Mouse (Mus musculus) CH12.LX (cell line): ENCODE measurements at regions not wholly inside any gene's neighbourhood (a gene's known extent, or its start where the extent isn't known, plus 50 kb on each side); places are given as distances from the start of the nearest gene placed in this dataset.

Experiments
- DNase-seq: peaks from one replicate; pipeline ENCODE4 v3.0.0-alpha.2; 2013; ENCODE audit errors: extremely low read depth
- H3K27ac ChIP-seq: 2 replicates; pipeline ENCODE4 v1.5.1; 2012; ENCODE audit warnings: low read depth, mild to moderate bottlenecking, control low read depth, moderate library complexity; ENCODE audit not compliant: insufficient read depth
- H3K27me3 ChIP-seq: replicated peaks from 2 replicates; pipeline ENCODE3; 2012; ENCODE audit warnings: inconsistent platforms
- H3K36me3 ChIP-seq, 2 experiments: replicated peaks in 1 of 2; 2 replicates each; pipeline versions ENCODE3 to v1.6.1; 2012; ENCODE audit warnings: inconsistent platforms in 1 of 2, low read length in 1 of 2, mild to moderate bottlenecking in 1 of 2, mixed read lengths in 1 of 2, moderate library complexity in 1 of 2; ENCODE audit not compliant: control insufficient read depth in 1 of 2, insufficient read depth in 1 of 2
- H3K4me1 ChIP-seq, 2 experiments: 2 replicates each; pipeline ENCODE4 v1.6.1; 2012; ENCODE audit warnings: inconsistent platforms in 1 of 2, moderate library complexity in 1 of 2; ENCODE audit not compliant: insufficient read depth in 2 of 2, control insufficient read depth in 1 of 2
- H3K4me2 ChIP-seq: 2 replicates; pipeline ENCODE4 v1.6.1; 2012; ENCODE audit warnings: low read depth, mild to moderate bottlenecking, control low read depth; ENCODE audit not compliant: poor library complexity, insufficient read depth, severe bottlenecking
- H3K4me3 ChIP-seq, 3 experiments: fragments of 150-350 bp in 1 of 3; sonication (generic) in 1 of 3; replicated peaks in 1 of 3; 2 replicates each; pipeline versions ENCODE3 to v1.5.1; 2011 to 2012; ENCODE audit warnings: low read depth in 2 of 3, low read length in 2 of 3, mild to moderate bottlenecking in 2 of 3, moderate library complexity in 2 of 3, control low read depth in 1 of 3, improper control_type of control experiment in 1 of 3, inconsistent platforms in 1 of 3, mixed read lengths in 1 of 3; ENCODE audit not compliant: poor library complexity in 1 of 3
- H3K79me2 ChIP-seq: replicated peaks from 2 replicates; pipeline ENCODE4 v1.6.1; 2012; ENCODE audit warnings: mild to moderate bottlenecking, moderate library complexity; ENCODE audit not compliant: control insufficient read depth, poor library complexity, insufficient read depth, severe bottlenecking; ENCODE audit errors: extremely low read depth
- H3K9ac ChIP-seq: 2 replicates; pipeline ENCODE4 v1.6.1; 2012; ENCODE audit warnings: low read depth, mild to moderate bottlenecking, control low read depth, moderate library complexity; ENCODE audit not compliant: insufficient read depth
- H3K9me3 ChIP-seq: replicated peaks from 2 replicates; pipeline ENCODE3; 2012; ENCODE audit warnings: low read length, inconsistent platforms, mixed read lengths
- E2F4 ChIP-seq: IDR thresholded peaks from 2 replicates; pipeline ENCODE4 v1.6.1; 2011; ENCODE audit warnings: low read depth, low read length, improper control_type of control experiment; ENCODE audit not compliant: insufficient replicate concordance
- ELF1 ChIP-seq: IDR thresholded peaks from 2 replicates; pipeline ENCODE4 v1.6.1; 2014; ENCODE audit warnings: low read depth, mild to moderate bottlenecking, inconsistent platforms, low read length, improper control_type of control experiment
- EP300 ChIP-seq: IDR thresholded peaks from 2 replicates; pipeline ENCODE4 v1.6.1; 2011; ENCODE audit warnings: low read length, improper control_type of control experiment
- HCFC1 ChIP-seq: IDR thresholded peaks from 2 replicates; pipeline ENCODE4 v1.6.1; 2012; ENCODE audit warnings: low read depth, mild to moderate bottlenecking, inconsistent platforms, low read length, improper control_type of control experiment
- JUN ChIP-seq: IDR thresholded peaks from 2 replicates; pipeline ENCODE4 v1.6.1; 2011; ENCODE audit warnings: low read depth, mild to moderate bottlenecking, low read length, improper control_type of control experiment, moderate library complexity; ENCODE audit not compliant: insufficient read depth
- MAX ChIP-seq: IDR thresholded peaks from 2 replicates; pipeline ENCODE4 v1.6.1; 2011; ENCODE audit warnings: low read length, improper control_type of control experiment
- MXI1 ChIP-seq: IDR thresholded peaks from 2 replicates; pipeline ENCODE4 v1.6.1; 2011; ENCODE audit warnings: mild to moderate bottlenecking, low read depth, low read length, improper control_type of control experiment
- MYC ChIP-seq: IDR thresholded peaks from 2 replicates; pipeline ENCODE4 v1.6.1; 2011; ENCODE audit warnings: low read depth, mild to moderate bottlenecking, improper control_type of control experiment, low read length
- NRF1 ChIP-seq: IDR thresholded peaks from 2 replicates; pipeline ENCODE4 v1.6.1; 2014; ENCODE audit warnings: low read depth, mild to moderate bottlenecking, inconsistent platforms, low read length, improper control_type of control experiment, moderate library complexity
- POLR2A ChIP-seq: IDR thresholded peaks from 2 replicates; pipeline ENCODE4 v1.6.1; 2011; ENCODE audit warnings: low read depth, mild to moderate bottlenecking, improper control_type of control experiment, low read length
- SIN3A ChIP-seq: IDR thresholded peaks from 2 replicates; pipeline ENCODE4 v1.6.1; 2012; ENCODE audit warnings: low read length, improper control_type of control experiment, inconsistent platforms
- SMC3 ChIP-seq: IDR thresholded peaks from 2 replicates; pipeline ENCODE4 v1.6.1; 2011; ENCODE audit warnings: low read depth, low read length, improper control_type of control experiment
- TCF12 ChIP-seq: IDR thresholded peaks from 2 replicates; pipeline ENCODE4 v1.6.1; 2014; ENCODE audit warnings: low read depth, mild to moderate bottlenecking, inconsistent platforms, low read length, improper control_type of control experiment
- UBTF ChIP-seq: IDR thresholded peaks from 2 replicates; pipeline ENCODE4 v1.6.1; 2012; ENCODE audit warnings: low read depth, mild to moderate bottlenecking, inconsistent platforms, low read length, improper control_type of control experiment, moderate library complexity
- USF1 ChIP-seq: IDR thresholded peaks from 2 replicates; pipeline ENCODE4 v1.6.1; 2014; ENCODE audit warnings: low read depth, mild to moderate bottlenecking, inconsistent platforms, low read length, improper control_type of control experiment
- USF2 ChIP-seq: conservative IDR thresholded peaks from 2 replicates; pipeline ENCODE4 v1.6.1; 2011; ENCODE audit warnings: low read depth, low read length, improper control_type of control experiment
- ZNF384 ChIP-seq: IDR thresholded peaks from 2 replicates; pipeline ENCODE4 v1.6.1; 2012; ENCODE audit warnings: low read depth, low read length, improper control_type of control experiment, inconsistent platforms
- dilution Hi-C: fragments of 300-500 bp; cut with MboI; formaldehyde crosslinking; loops from 2 replicates; pipeline ENCODE4 v1.14.3; 2020; ENCODE audit warnings: low sequenced_read_pairs; ENCODE audit not compliant: extremely low pct_unique_long_range_greater_than_20kb, extremely low pct_ligation_motif_present
- in situ Hi-C: fragments of 300-500 bp; cut with MboI; formaldehyde crosslinking; loops from 3 replicates; pipeline ENCODE4 v1.14.3; 2019; ENCODE audit warnings: low sequenced_read_pairs, low pct_ligation_motif_present, low pct_unique_long_range_greater_than_20kb, mixed read lengths

DNA sequence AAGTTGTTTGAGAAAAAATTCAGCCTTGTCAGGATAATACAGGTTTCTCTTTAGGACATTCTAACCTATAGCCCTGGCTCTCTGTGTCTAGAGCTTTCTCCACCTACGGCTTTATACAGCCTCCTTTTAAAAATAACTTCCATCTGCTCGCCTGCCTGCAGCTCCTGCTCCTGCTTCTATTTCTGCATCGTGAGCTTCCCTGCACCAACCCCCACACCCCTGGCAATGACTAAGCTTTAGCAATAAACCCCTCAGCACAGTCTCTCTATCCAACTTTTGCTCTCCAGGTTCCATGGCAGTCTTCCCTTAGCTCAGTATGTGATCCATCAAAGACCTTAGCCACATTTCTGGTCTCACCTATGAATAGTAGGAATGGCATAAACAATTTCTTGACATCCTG, 655.7 kb upstream of the Kdm8 start:
- DNase-seq: no peak
- peaks cover 26% of the 10 kb centered on the region for H3K9me3 ChIP-seq
- dilution Hi-C loops: no loop called here
- H3K4me1 ChIP-seq: no peaks in the 10 kb centered on the region
- H3K36me3 ChIP-seq: no peaks in the 10 kb centered on the region
- H3K9ac ChIP-seq: no peak overlapping the region
- peaks cover 18% of the 10 kb centered on the region for H3K27me3 ChIP-seq
- TF ChIP-seq ELF1 (no peak), USF1 (no peak)
- TF ChIP-seq, all 38 proteins: peak for 0
- no peak overlapping the region for H3K4me3 ChIP-seq
- in situ Hi-C loops: no loop called here
- no peak overlapping the region for H3K27ac ChIP-seq
- H3K79me2 ChIP-seq: no peaks in the 10 kb centered on the region
- no peak overlapping the region for H3K4me2 ChIP-seq

DNA sequence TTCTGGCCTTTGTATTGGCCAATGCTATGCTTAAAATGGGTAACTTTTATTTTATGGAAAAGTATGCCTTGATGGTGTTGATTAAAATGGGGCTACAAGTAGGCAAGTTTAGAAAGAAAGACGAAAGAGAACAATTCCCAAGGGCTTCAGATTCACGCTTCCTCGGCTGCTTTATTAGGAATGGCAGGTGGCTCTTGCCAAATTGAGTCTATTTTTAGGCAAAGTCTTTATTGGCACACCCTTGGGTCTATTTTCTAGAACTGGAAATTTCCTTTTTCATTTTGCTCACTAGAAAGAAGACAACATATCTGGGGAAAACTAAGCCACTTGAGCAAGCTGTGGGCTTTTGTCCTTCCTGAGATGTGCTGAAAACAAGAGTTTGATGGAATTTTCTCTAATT, 641.4 kb upstream of the Kdm8 start:
- no peak for DNase-seq
- TF ChIP-seq HCFC1: no peak
- TF ChIP-seq ZNF384: no peak
- TF ChIP-seq TCF12: no peak
- TF ChIP-seq SMC3: no peak
- no peak for TF ChIP-seq SIN3A
- no peak for TF ChIP-seq NRF1
- TF ChIP-seq USF2: no peak
- no peak for TF ChIP-seq E2F4
- no peak for TF ChIP-seq EP300
- no peak for TF ChIP-seq POLR2A
- TF ChIP-seq UBTF: no peak
- no peak for TF ChIP-seq JUN
- no peak for TF ChIP-seq MYC
- TF ChIP-seq MXI1: no peak
- TF ChIP-seq MAX: no peak
- H3K36me3 ChIP-seq: no peaks in the 10 kb centered on the region

More for the DNA sequence above, 641.4 kb upstream of the Kdm8 start:
- Histone ChIP-seq H3K9me3 (peaks cover 14% of the 10 kb centered on the region), H3K4me2 (no peak overlapping the region), H3K9ac (no peak overlapping the region), H3K79me2 (no peaks in the 10 kb centered on the region), H3K27me3 (no peaks in the 10 kb centered on the region), H3K4me1 (no peaks in the 10 kb centered on the region), H3K4me3 (no peak overlapping the region), H3K27ac (no peak overlapping the region)
- dilution Hi-C loops: no loop called here
- in situ Hi-C loops: no loop called here
